Mouse (Mus musculus) embryonic facial prominence, embryonic 12.5 days (tissue): Measurements from ENCODE around the gene Krtap1-4. TPM values are rescaled to one million over a fixed set of nuclear protein-coding genes. Genes with fewer than 3 reads are reported as not detected.

Experiments
- ATAC-seq: fragments of 200-750 bp; cut with Nextera tagmentation; 2 replicates; pipeline ENCODE4 v1.8.0; 2017; ENCODE audit not compliant: insufficient number of reproducible peaks, insufficient read depth, low FRiP score, low TSS enrichment
- H3K27ac ChIP-seq: fragments of 300-500 bp; sonication (generic); 2 replicates; pipeline ENCODE4 v1.5.1; 2016; ENCODE audit warnings: mild to moderate bottlenecking
- H3K27me3 ChIP-seq: fragments of 300-500 bp; sonication (generic); 2 replicates; pipeline ENCODE4 v1.6.1; 2016; ENCODE audit warnings: mild to moderate bottlenecking, moderate library complexity
- H3K36me3 ChIP-seq: fragments of 300-500 bp; sonication (generic); 2 replicates; pipeline ENCODE4 v1.6.1; 2016; ENCODE audit warnings: mild to moderate bottlenecking
- H3K4me1 ChIP-seq: fragments of 300-500 bp; sonication (generic); 2 replicates; pipeline ENCODE4 v1.6.1; 2016
- H3K4me2 ChIP-seq: fragments of 300-500 bp; sonication (generic); replicated peaks from 2 replicates; pipeline ENCODE4 v1.6.1; 2016; ENCODE audit warnings: mild to moderate bottlenecking, moderate library complexity
- H3K4me3 ChIP-seq: fragments of 300-500 bp; sonication (generic); 2 replicates; pipeline ENCODE4 v1.5.1; 2016; ENCODE audit warnings: mild to moderate bottlenecking
- H3K9ac ChIP-seq: fragments of 300-500 bp; sonication (generic); 2 replicates; pipeline ENCODE4 v1.6.1; 2016; ENCODE audit warnings: mild to moderate bottlenecking, moderate library complexity
- H3K9me3 ChIP-seq: fragments of 300-500 bp; sonication (generic); 2 replicates; pipeline ENCODE4 v1.6.1; 2016; ENCODE audit warnings: mild to moderate bottlenecking, moderate library complexity
- WGBS: fragments of 180-500 bp; shearing (Covaris S2); methylation state at CpG from one replicate; pipeline ENCODE4 v1.1.7; 2016; 5-methylcytosine and 5-hydroxymethylcytosine counted together
- polyA plus RNA-seq: library from polyadenylated mRNA; unstranded; fragments of >200 nt; fragmentation: Nextera tagmentation; extraction: Ambion mirVana; gene quantifications from 2 replicates; pipeline ENCODE4 v1.2.1, GENCODE M21; 2016

Gene Krtap1-4
- polyA plus RNA-seq, 1 experiment from 2014 or later = not detected

- 41% methylated on average over 9 of the region's 9 CpGs for WGBS
- ATAC-seq = no peak
- Histone ChIP-seq H3K9ac (no peak overlapping the region), H3K4me3 (no peak overlapping the region), H3K36me3 (no peaks in the 10 kb centered on the region), H3K4me1 (no peaks in the 10 kb centered on the region), H3K27me3 (no peaks in the 10 kb centered on the region), H3K27ac (no peak overlapping the region), H3K4me2 (no peak overlapping the region), H3K9me3 (no peaks in the 10 kb centered on the region)
These were observed 43.7 kb downstream of the Krtap1-4 start for GRCm38 (mm10) chr11:99539721-99540120.

Other genes with a start within 250 kb of the Krtap1-4 start
- not detected in 2 replicates for gene Krt26, start 245.7 kb downstream of the Krtap1-4 start, polyA plus RNA-seq
- gene Krt27, start 232.6 kb downstream of the Krtap1-4 start, polyA plus RNA-seq = not detected in 2 replicates
- gene Krt28, start 208.8 kb downstream of the Krtap1-4 start, polyA plus RNA-seq = 0.18 and 0.29 TPM in 2 replicates
- gene Krt10, start 194.3 kb downstream of the Krtap1-4 start, polyA plus RNA-seq = 34.6 and 35.3 TPM in 2 replicates
- not detected in 2 replicates for gene Krt12, start 161.4 kb downstream of the Krtap1-4 start, polyA plus RNA-seq
- 0.40 and 0.42 TPM in 2 replicates for gene Krt20, start 145.5 kb downstream of the Krtap1-4 start, polyA plus RNA-seq
- 0.61 and 2.4 TPM in 2 replicates for gene Krt23, start 90.5 kb downstream of the Krtap1-4 start, polyA plus RNA-seq
- not detected in 2 replicates for gene Krt39, start 62.3 kb downstream of the Krtap1-4 start, polyA plus RNA-seq
- not detected in 2 replicates for gene Krt40, start 40.5 kb downstream of the Krtap1-4 start, polyA plus RNA-seq
- gene Krtap3-3, start 32.8 kb downstream of the Krtap1-4 start, polyA plus RNA-seq = not detected in 2 replicates
- gene Krtap3-2, start 26.8 kb downstream of the Krtap1-4 start, polyA plus RNA-seq = not detected in 2 replicates
- gene Gm11939, start 24.2 kb downstream of the Krtap1-4 start, polyA plus RNA-seq = not detected in 2 replicates
- not detected in 2 replicates for gene Krtap3-1, start 17.0 kb downstream of the Krtap1-4 start, polyA plus RNA-seq
- gene Krtap1-5, start 2.6 kb downstream of the Krtap1-4 start, polyA plus RNA-seq = not detected in 2 replicates
- gene Krtap1-3, start 7.7 kb upstream of the Krtap1-4 start, polyA plus RNA-seq = not detected in 2 replicates
- gene Krtap9-3, start 14.5 kb upstream of the Krtap1-4 start, polyA plus RNA-seq = not detected in 2 replicates
- not detected in 2 replicates for gene Gm11938, start 19.7 kb upstream of the Krtap1-4 start, polyA plus RNA-seq
- not detected in 2 replicates for gene Gm11937, start 26.5 kb upstream of the Krtap1-4 start, polyA plus RNA-seq
- not detected in 2 replicates for gene Krtap2-4, start 31.2 kb upstream of the Krtap1-4 start, polyA plus RNA-seq
- gene Gm11562, start 36.8 kb upstream of the Krtap1-4 start, polyA plus RNA-seq = not detected in 2 replicates
- not detected in 2 replicates for gene Krtap4-1, start 44.6 kb upstream of the Krtap1-4 start, polyA plus RNA-seq
- not detected in 2 replicates for gene Krtap4-2, start 51.4 kb upstream of the Krtap1-4 start, polyA plus RNA-seq
- not detected in 2 replicates for gene Krtap4-7, start 60.4 kb upstream of the Krtap1-4 start, polyA plus RNA-seq
- not detected in 2 replicates for gene Gm11555, start 66.6 kb upstream of the Krtap1-4 start, polyA plus RNA-seq
- gene Gm11563, start 75.3 kb upstream of the Krtap1-4 start, polyA plus RNA-seq = not detected in 2 replicates
- not detected in 2 replicates for gene Krtap4-6, start 82.3 kb upstream of the Krtap1-4 start, polyA plus RNA-seq
- not detected in 2 replicates for gene Gm14190, start 107.1 kb upstream of the Krtap1-4 start, polyA plus RNA-seq
- not detected in 2 replicates for gene Gm14180, start 150.6 kb upstream of the Krtap1-4 start, polyA plus RNA-seq
- gene Gm11595, start 189.3 kb upstream of the Krtap1-4 start, polyA plus RNA-seq = not detected in 2 replicates
- gene Krtap4-8, start 197.1 kb upstream of the Krtap1-4 start, polyA plus RNA-seq = not detected in 2 replicates
- gene Krtap4-9, start 201.5 kb upstream of the Krtap1-4 start, polyA plus RNA-seq = not detected in 2 replicates
- gene Gm11596, start 209.8 kb upstream of the Krtap1-4 start, polyA plus RNA-seq = not detected in 2 replicates
- not detected in 2 replicates for gene Gm11569, start 215.3 kb upstream of the Krtap1-4 start, polyA plus RNA-seq
- not detected in 2 replicates for gene Gm11554, start 220.8 kb upstream of the Krtap1-4 start, polyA plus RNA-seq
- gene Krtap4-13, start 226.2 kb upstream of the Krtap1-4 start, polyA plus RNA-seq = not detected in 2 replicates
- not detected in 2 replicates for gene Gm11564, start 232.0 kb upstream of the Krtap1-4 start, polyA plus RNA-seq